Mouse (Mus musculus): ENCODE measurements at regions not wholly inside any gene's neighbourhood (a gene's known extent, or its start where the extent isn't known, plus 50 kb on each side); places are given as distances from the start of the nearest gene placed in this dataset.
"Not testable (repeated sequence)": the region's sequence is repeated elsewhere in the genome, so short reads cannot be mapped to it uniquely, and the experiment has no call there.

- peaks cover 17% of the 10 kb centered on the region for H3K4me1 ChIP-seq (ENCODE audit: control insufficient read depth, insufficient read depth, low read length)
- H3K4me3 ChIP-seq (ENCODE audit: low read depth, low read length) = no peak overlapping the region
- peak; percentile 17 for DNase-seq (ENCODE audit: low spot score)
- no peaks in the 10 kb centered on the region for H3K36me3 ChIP-seq (ENCODE audit: control insufficient read depth, insufficient read depth, low read length)
- 63% methylated on average over 3 of the region's 3 CpGs for WGBS
- H3K4me2 ChIP-seq (ENCODE audit: low read depth, low read length) = no peak overlapping the region
- H3K27me3 ChIP-seq (replicated peaks; ENCODE audit: control insufficient read depth, insufficient read depth, low read length) = no peaks in the 10 kb centered on the region
- H3K9ac ChIP-seq (ENCODE audit: low read depth, low read length) = no peak overlapping the region
- ATAC-seq (ENCODE audit: low read depth) = no peak
- no peak overlapping the region for H3K27ac ChIP-seq (replicated peaks; ENCODE audit: low read depth, low read length)
- no peaks in the 10 kb centered on the region for H3K9me3 ChIP-seq (ENCODE audit: control insufficient read depth, low read length)
Observed at GRCm38 (mm10) chr7:83450346-83450745, 134.4 kb upstream of the Tmc3 start.

GRCm38 (mm10) chr7:83452309-83452708 lies 132.4 kb upstream of the Tmc3 start:
- Histone ChIP-seq H3K9ac (ENCODE audit: low read depth, low read length) (no peak overlapping the region), H3K27ac (replicated peaks; ENCODE audit: low read depth, low read length) (no peak overlapping the region), H3K27me3 (replicated peaks; ENCODE audit: control insufficient read depth, insufficient read depth, low read length) (no peaks in the 10 kb centered on the region), H3K4me1 (ENCODE audit: control insufficient read depth, insufficient read depth, low read length) (peaks cover 10% of the 10 kb centered on the region; the same call in 1 of the 2 replicates), H3K4me3 (ENCODE audit: low read depth, low read length) (no peak overlapping the region), H3K4me2 (ENCODE audit: low read depth, low read length) (no peak overlapping the region), H3K36me3 (ENCODE audit: control insufficient read depth, insufficient read depth, low read length) (no peaks in the 10 kb centered on the region), H3K9me3 (ENCODE audit: control insufficient read depth, low read length) (no peaks in the 10 kb centered on the region)
- no peak for DNase-seq (ENCODE audit: low spot score)
- ATAC-seq (ENCODE audit: low read depth) = no peak
- WGBS = 56% methylated on average over 7 of the region's 7 CpGs

GRCm38 (mm10) chr7:83459520-83459919 lies 125.2 kb upstream of the Tmc3 start:
- peak; percentile 92 for DNase-seq (ENCODE audit: low spot score)
- ATAC-seq (ENCODE audit: low read depth) = peak; percentile 55; the same call in 1 of the 2 replicates
- H3K4me2 ChIP-seq (ENCODE audit: low read depth, low read length) = no peak overlapping the region
- H3K4me1 ChIP-seq (ENCODE audit: control insufficient read depth, insufficient read depth, low read length) = peaks cover 21% of the 10 kb centered on the region
- no peaks in the 10 kb centered on the region for H3K27me3 ChIP-seq (replicated peaks; ENCODE audit: control insufficient read depth, insufficient read depth, low read length)
- no peak overlapping the region for H3K9ac ChIP-seq (ENCODE audit: low read depth, low read length)
- 27% methylated on average over 3 of the region's 3 CpGs for WGBS
- peak overlapping the region; percentile 67; the same call in 1 of the 2 replicates for H3K27ac ChIP-seq (replicated peaks; ENCODE audit: low read depth, low read length)
- H3K9me3 ChIP-seq (ENCODE audit: control insufficient read depth, low read length) = no peaks in the 10 kb centered on the region
- no peaks in the 10 kb centered on the region for H3K36me3 ChIP-seq (ENCODE audit: control insufficient read depth, insufficient read depth, low read length)
- H3K4me3 ChIP-seq (ENCODE audit: low read depth, low read length) = no peak overlapping the region

GRCm38 (mm10) chr7:83467006-83467405 lies 117.7 kb upstream of the Tmc3 start:
- H3K4me1 ChIP-seq (ENCODE audit: control insufficient read depth, insufficient read depth, low read length) = peaks cover 4% of the 10 kb centered on the region; the same call in 1 of the 2 replicates

GRCm38 (mm10) chr7:83469856-83470255 lies 114.9 kb upstream of the Tmc3 start:
- not testable (repeated sequence) for H3K9me3 ChIP-seq (ENCODE audit: control insufficient read depth, low read length); DNase-seq (ENCODE audit: low spot score); H3K27ac ChIP-seq (replicated peaks; ENCODE audit: low read depth, low read length); H3K4me1 ChIP-seq (ENCODE audit: control insufficient read depth, insufficient read depth, low read length); H3K4me3 ChIP-seq (ENCODE audit: low read depth, low read length); H3K36me3 ChIP-seq (ENCODE audit: control insufficient read depth, insufficient read depth, low read length); H3K9ac ChIP-seq (ENCODE audit: low read depth, low read length); H3K4me2 ChIP-seq (ENCODE audit: low read depth, low read length); ATAC-seq (ENCODE audit: low read depth); H3K27me3 ChIP-seq (replicated peaks; ENCODE audit: control insufficient read depth, insufficient read depth, low read length)
- 91% methylated on average over 4 of the region's 4 CpGs for WGBS

More at GRCm38 (mm10) chr7:83467006-83467405, 117.7 kb upstream of the Tmc3 start:
- ATAC-seq (ENCODE audit: low read depth) (no peak), DNase-seq (ENCODE audit: low spot score) (no peak)
- H3K9me3 ChIP-seq (ENCODE audit: control insufficient read depth, low read length) = no peaks in the 10 kb centered on the region
- no peak overlapping the region for H3K27ac ChIP-seq (replicated peaks; ENCODE audit: low read depth, low read length)
- no peak overlapping the region for H3K4me3 ChIP-seq (ENCODE audit: low read depth, low read length)
- H3K36me3 ChIP-seq (ENCODE audit: control insufficient read depth, insufficient read depth, low read length) = no peaks in the 10 kb centered on the region
- no peaks in the 10 kb centered on the region for H3K27me3 ChIP-seq (replicated peaks; ENCODE audit: control insufficient read depth, insufficient read depth, low read length)
- H3K4me2 ChIP-seq (ENCODE audit: low read depth, low read length) = no peak overlapping the region
- WGBS = 59% methylated on average over 8 of the region's 8 CpGs
- no peak overlapping the region for H3K9ac ChIP-seq (ENCODE audit: low read depth, low read length)

- no peak overlapping the region for H3K27ac ChIP-seq (replicated peaks; ENCODE audit: low read depth, low read length)
- H3K9ac ChIP-seq (ENCODE audit: low read depth, low read length) = no peak overlapping the region
- no peak for ATAC-seq (ENCODE audit: low read depth)
- DNase-seq (ENCODE audit: low spot score) = peak; percentile 85
- H3K36me3 ChIP-seq (ENCODE audit: control insufficient read depth, insufficient read depth, low read length) = no peaks in the 10 kb centered on the region
- WGBS = 48% methylated on average over 2 of the region's 2 CpGs
- no peaks in the 10 kb centered on the region for H3K27me3 ChIP-seq (replicated peaks; ENCODE audit: control insufficient read depth, insufficient read depth, low read length)
- H3K4me2 ChIP-seq (ENCODE audit: low read depth, low read length) = no peak overlapping the region
- H3K4me3 ChIP-seq (ENCODE audit: low read depth, low read length) = no peak overlapping the region
- no peaks in the 10 kb centered on the region for H3K9me3 ChIP-seq (ENCODE audit: control insufficient read depth, low read length)
- peaks cover 18% of the 10 kb centered on the region for H3K4me1 ChIP-seq (ENCODE audit: control insufficient read depth, insufficient read depth, low read length)
Observed at GRCm38 (mm10) chr7:83471111-83471510, 113.6 kb upstream of the Tmc3 start.

GRCm38 (mm10) chr7:83474471-83474870 lies 110.3 kb upstream of the Tmc3 start:
- ATAC-seq (ENCODE audit: low read depth) = no peak
- Histone ChIP-seq H3K9ac (ENCODE audit: low read depth, low read length) (no peak overlapping the region), H3K4me1 (ENCODE audit: control insufficient read depth, insufficient read depth, low read length) (peaks cover 24% of the 10 kb centered on the region), H3K4me3 (ENCODE audit: low read depth, low read length) (no peak overlapping the region), H3K4me2 (ENCODE audit: low read depth, low read length) (no peak overlapping the region), H3K27ac (replicated peaks; ENCODE audit: low read depth, low read length) (peak overlapping the region; percentile 45), H3K36me3 (ENCODE audit: control insufficient read depth, insufficient read depth, low read length) (no peaks in the 10 kb centered on the region), H3K9me3 (ENCODE audit: control insufficient read depth, low read length) (no peaks in the 10 kb centered on the region), H3K27me3 (replicated peaks; ENCODE audit: control insufficient read depth, insufficient read depth, low read length) (no peaks in the 10 kb centered on the region)
- 79% methylated on average over 2 of the region's 2 CpGs for WGBS
- no peak for DNase-seq (ENCODE audit: low spot score)

GRCm38 (mm10) chr7:83474986-83475385 lies 109.7 kb upstream of the Tmc3 start:
- H3K4me2 ChIP-seq (ENCODE audit: low read depth, low read length) = no peak overlapping the region
- peak overlapping the region; percentile 82 for H3K27ac ChIP-seq (replicated peaks; ENCODE audit: low read depth, low read length)
- ATAC-seq (ENCODE audit: low read depth) = peak; percentile 24

GRCm38 (mm10) chr7:83475438-83476160 lies 109.1 kb upstream of the Tmc3 start:
- H3K9ac ChIP-seq (ENCODE audit: low read depth, low read length) = no peak overlapping the region
- no peak overlapping the region for H3K4me3 ChIP-seq (ENCODE audit: low read depth, low read length)
- 37% methylated on average over 8 of the region's 8 CpGs for WGBS
- H3K27me3 ChIP-seq (replicated peaks; ENCODE audit: control insufficient read depth, insufficient read depth, low read length) = no peaks in the 10 kb centered on the region
- no peak overlapping the region for H3K4me2 ChIP-seq (ENCODE audit: low read depth, low read length)
- peak; percentile 10; the same call in 1 of the 2 replicates for ATAC-seq (ENCODE audit: low read depth)
- peak; percentile 41 for DNase-seq (ENCODE audit: low spot score)
- peak overlapping the region; percentile 82 for H3K27ac ChIP-seq (replicated peaks; ENCODE audit: low read depth, low read length)
- no peaks in the 10 kb centered on the region for H3K36me3 ChIP-seq (ENCODE audit: control insufficient read depth, insufficient read depth, low read length)
- H3K4me1 ChIP-seq (ENCODE audit: control insufficient read depth, insufficient read depth, low read length) = peaks cover 24% of the 10 kb centered on the region
- H3K9me3 ChIP-seq (ENCODE audit: control insufficient read depth, low read length) = no peaks in the 10 kb centered on the region

More at GRCm38 (mm10) chr7:83474986-83475385, 109.7 kb upstream of the Tmc3 start:
- peak; percentile 82 for DNase-seq (ENCODE audit: low spot score)
- H3K27me3 ChIP-seq (replicated peaks; ENCODE audit: control insufficient read depth, insufficient read depth, low read length) = no peaks in the 10 kb centered on the region
- peaks cover 24% of the 10 kb centered on the region for H3K4me1 ChIP-seq (ENCODE audit: control insufficient read depth, insufficient read depth, low read length)
- no peak overlapping the region for H3K9ac ChIP-seq (ENCODE audit: low read depth, low read length)
- WGBS = 48% methylated on average over 3 of the region's 3 CpGs
- no peaks in the 10 kb centered on the region for H3K9me3 ChIP-seq (ENCODE audit: control insufficient read depth, low read length)
- no peaks in the 10 kb centered on the region for H3K36me3 ChIP-seq (ENCODE audit: control insufficient read depth, insufficient read depth, low read length)
- no peak overlapping the region for H3K4me3 ChIP-seq (ENCODE audit: low read depth, low read length)
